ENCODE assay signal across 26 mouse cellular contexts in the genomic region with DNA sequence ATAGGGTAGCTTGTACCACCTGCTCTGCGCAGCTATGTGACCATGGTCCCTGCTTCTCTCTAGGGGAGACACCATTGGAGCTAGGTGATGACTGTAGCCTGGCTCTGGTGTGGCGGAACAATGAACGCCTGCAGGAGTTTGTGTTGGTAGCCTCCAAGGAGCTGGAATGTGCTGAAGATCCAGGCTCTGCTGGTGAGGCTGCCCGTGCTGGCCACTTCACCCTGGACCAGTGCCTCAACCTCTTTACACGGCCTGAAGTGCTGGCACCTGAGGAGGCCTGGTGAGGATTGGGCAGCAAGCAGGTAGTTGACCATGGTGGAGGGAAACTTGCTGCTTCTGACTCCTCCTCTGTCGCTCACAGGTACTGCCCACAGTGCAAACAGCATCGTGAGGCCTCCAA.
"Had no signal": no experiment of that assay in that cellular context is flagged by ENCODE, and none has a peak within 500 bp of the region (broad histone marks: within the 10 kb centered on the region; RNA-seq: fewer than 3 reads in every experiment).

No protein-coding gene starts in this region.

- H3K9me3 ChIP-seq: embryonic facial prominence, embryonic 10.5 days; embryonic facial prominence, embryonic 12.5 days; embryonic facial prominence, embryonic 13.5 days; embryonic facial prominence, embryonic 15.5 days; forebrain, embryonic 10.5 days; forebrain, embryonic 12.5 days; forebrain, embryonic 13.5 days; forebrain, embryonic 15.5 days had no signal

- H3K4me3 ChIP-seq: embryonic facial prominence, embryonic 10.5 days; embryonic facial prominence, embryonic 12.5 days; embryonic facial prominence, embryonic 13.5 days; embryonic facial prominence, embryonic 15.5 days; erythroblast, embryonic 14.5 days; forebrain, embryonic 10.5 days; forebrain, embryonic 12.5 days; forebrain, embryonic 13.5 days; forebrain, embryonic 15.5 days; gastrocnemius, adult 2 months; heart, adult 2 months had no signal

- DNase-seq: cerebellum, adult 2 months; cerebellum, adult 8-10 months; cerebellum, adult 9-10 months; cerebellum, adult 9-11 months; cerebellum, postnatal 10 days; cerebellum, postnatal 14 days; cerebellum, postnatal 25 days; cerebellum, postnatal 36 days; embryo, embryonic 11 days; gastrocnemius, postnatal 10 days; gastrocnemius, postnatal 14 days; gastrocnemius, postnatal 25 days; heart, adult 18-20 months; heart, adult 2 months had no signal

- H3K4me1 ChIP-seq: embryonic facial prominence, embryonic 10.5 days; embryonic facial prominence, embryonic 12.5 days; embryonic facial prominence, embryonic 13.5 days; embryonic facial prominence, embryonic 15.5 days; forebrain, embryonic 10.5 days; forebrain, embryonic 12.5 days; forebrain, embryonic 13.5 days; forebrain, embryonic 15.5 days had no signal

- ATAC-seq: forebrain, embryonic 13.5 days; forebrain, embryonic 14.5 days; forebrain, embryonic 15.5 days; forebrain, embryonic 16.5 days had no signal

- H3K4me2 ChIP-seq: embryonic facial prominence, embryonic 12.5 days; embryonic facial prominence, embryonic 13.5 days; embryonic facial prominence, embryonic 15.5 days; forebrain, embryonic 12.5 days; forebrain, embryonic 13.5 days; forebrain, embryonic 15.5 days had no signal

- H3K27ac ChIP-seq: embryonic facial prominence, embryonic 10.5 days; embryonic facial prominence, embryonic 12.5 days; embryonic facial prominence, embryonic 13.5 days; embryonic facial prominence, embryonic 15.5 days; forebrain, embryonic 10.5 days; forebrain, embryonic 12.5 days; forebrain, embryonic 13.5 days; forebrain, embryonic 15.5 days; gastrocnemius, adult 2 months; heart, adult 2 months had no signal

- H3K9ac ChIP-seq: embryonic facial prominence, embryonic 12.5 days; embryonic facial prominence, embryonic 13.5 days; embryonic facial prominence, embryonic 15.5 days; forebrain, embryonic 12.5 days; forebrain, embryonic 13.5 days; forebrain, embryonic 15.5 days had no signal

- H3K27me3 ChIP-seq: embryonic facial prominence, embryonic 12.5 days; embryonic facial prominence, embryonic 13.5 days; embryonic facial prominence, embryonic 15.5 days; forebrain, embryonic 12.5 days; forebrain, embryonic 13.5 days; forebrain, embryonic 15.5 days had no signal
